Mouse (Mus musculus) left cerebral cortex, postnatal 14 days (tissue): Measurements from ENCODE around the gene Luc7l. TPM values are rescaled to one million over a fixed set of nuclear protein-coding genes. Genes with fewer than 3 reads are reported as not detected.
A peak's percentile ranks its signal among the peaks of the same experiment; 100 is the strongest.

Source experiments
- DNase-seq, 2 experiments: peaks; one replicate each; pipeline ENCODE4 v3.0.0; 2021 to 2022; ENCODE audit warnings: low spot score in 2 of 2, mixed read lengths in 1 of 2
- intact Hi-C: fragments of 180-260 bp; cut with DNase I; formaldehyde crosslinking; loops from one replicate; pipeline ENCODE4 v1.15.1; 2025
- long read RNA-seq, 2 experiments: library from polyadenylated mRNA; stranded (forward); transcript quantifications; one replicate each; pipeline ENCODE4 v2.0.0; 2021
- total RNA-seq, 2 experiments: library from RNA; stranded (reverse); gene quantifications; 2 replicates each; pipeline ENCODE4 v1.2.3; 2021

Gene Luc7l
- total RNA-seq, result 10 to 100 TPM; 80.2 to 81.5 TPM
- long read RNA-seq, experiment 1, full-length matches to known transcripts, result 19 of 39 reads
- long read RNA-seq, experiment 1, partial matches to known transcripts, result 14 of 39 reads
- long read RNA-seq, experiment 1, other reads (novel, unspliced or antisense), result 6 of 39 reads
- long read RNA-seq, experiment 2, full-length matches to known transcripts, result 30 of 56 reads
- long read RNA-seq, experiment 2, partial matches to known transcripts, result 18 of 56 reads
- long read RNA-seq, experiment 2, other reads (novel, unspliced or antisense), result 8 of 56 reads

DNA sequence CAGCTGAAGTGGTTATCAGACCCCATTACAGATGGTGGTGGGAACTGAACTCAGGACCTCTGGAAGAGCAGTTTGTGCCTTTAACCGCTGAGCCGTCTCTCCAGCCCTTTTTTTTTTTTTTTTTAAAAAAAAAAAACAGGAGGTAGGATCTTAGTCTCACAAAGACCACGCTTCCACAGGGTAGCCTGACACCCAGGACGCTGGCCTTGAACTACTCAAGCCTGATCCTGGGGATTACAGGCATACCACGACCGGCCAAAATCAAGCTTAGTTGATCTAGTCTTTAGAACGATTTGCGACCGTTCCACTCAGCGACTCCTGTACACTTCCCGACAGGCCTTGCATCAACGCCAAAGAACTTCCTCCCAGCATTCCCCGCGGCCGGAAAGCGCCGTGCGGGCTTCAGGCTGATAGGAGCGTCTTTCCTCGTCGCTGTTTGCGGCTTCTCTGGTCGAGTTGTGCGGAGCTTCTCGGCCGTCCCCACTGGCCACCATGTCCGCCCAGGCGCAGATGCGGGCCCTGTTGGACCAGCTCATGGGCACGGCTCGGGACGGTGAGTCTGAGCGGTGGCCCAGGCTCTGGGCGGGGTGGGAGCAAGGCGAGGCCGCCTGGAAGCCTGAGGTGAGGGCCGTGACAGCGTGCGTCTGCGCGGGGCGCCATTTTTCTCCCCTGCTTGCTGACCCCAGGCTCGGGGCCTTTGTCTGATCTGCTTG is at the start of gene Luc7l:
Gene Luc7l, plus strand, starts transcription at position 358 of the 713 bp plus-strand sequence.
- peak; percentile 94 to 97 for DNase-seq
- intact Hi-C loops, result no loop called here

DNA sequence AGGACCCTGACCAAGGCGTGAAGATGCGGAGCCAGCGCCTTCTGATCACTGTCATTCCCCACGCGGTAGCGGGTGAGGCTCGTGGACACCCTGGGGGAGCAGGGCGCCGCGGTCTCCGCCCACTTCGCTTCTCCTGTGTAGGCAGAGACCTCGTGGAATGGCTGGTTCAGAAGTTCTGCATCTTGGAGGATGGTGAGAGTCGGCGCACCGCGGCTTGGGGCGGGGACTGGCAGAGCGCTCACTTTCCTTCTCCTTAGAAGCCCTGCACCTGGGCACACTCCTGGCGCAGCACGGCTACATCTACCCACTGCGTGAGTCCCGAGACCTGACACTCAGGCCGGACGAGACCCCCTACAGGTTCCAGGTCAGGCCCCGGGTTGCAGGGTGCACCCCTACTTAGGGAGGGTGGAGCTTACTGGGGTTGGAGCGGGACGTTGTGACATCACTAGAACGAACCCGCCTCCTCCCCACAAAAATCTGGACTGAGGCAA is 49.3 kb upstream of the Luc7l start:
- intact Hi-C loops, result no loop called here

DNA sequence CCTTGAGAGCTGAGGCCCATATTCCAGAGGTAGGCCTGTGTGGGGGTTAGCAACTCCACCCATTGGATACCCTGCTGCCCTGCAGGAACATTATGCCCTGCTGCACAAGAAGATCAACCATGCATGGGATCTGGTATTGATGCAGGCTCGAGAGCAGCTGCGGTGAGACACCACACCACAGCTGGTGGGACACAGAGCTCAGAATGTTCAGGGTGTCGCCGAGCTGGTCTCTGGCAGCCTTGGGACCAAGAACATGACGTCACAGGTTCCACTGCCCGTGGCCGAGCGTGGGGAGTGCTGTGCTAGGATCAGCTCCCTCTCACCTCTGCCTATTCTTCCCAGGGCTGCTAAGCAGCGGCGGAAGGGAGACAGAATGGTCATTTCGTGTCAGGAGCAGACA is 47.9 kb upstream of the Luc7l start:
- DNase-seq, result no peak
- intact Hi-C loops, result no loop called here

More for the DNA sequence above, 49.3 kb upstream of the Luc7l start:
- DNase-seq, result peak; percentile 63 to 81

GRCm38 (mm10) chr17:26206392-26206791 is 46.3 kb upstream of the Luc7l start:
- intact Hi-C loops, result no loop called here
- DNase-seq, result no peak

DNA sequence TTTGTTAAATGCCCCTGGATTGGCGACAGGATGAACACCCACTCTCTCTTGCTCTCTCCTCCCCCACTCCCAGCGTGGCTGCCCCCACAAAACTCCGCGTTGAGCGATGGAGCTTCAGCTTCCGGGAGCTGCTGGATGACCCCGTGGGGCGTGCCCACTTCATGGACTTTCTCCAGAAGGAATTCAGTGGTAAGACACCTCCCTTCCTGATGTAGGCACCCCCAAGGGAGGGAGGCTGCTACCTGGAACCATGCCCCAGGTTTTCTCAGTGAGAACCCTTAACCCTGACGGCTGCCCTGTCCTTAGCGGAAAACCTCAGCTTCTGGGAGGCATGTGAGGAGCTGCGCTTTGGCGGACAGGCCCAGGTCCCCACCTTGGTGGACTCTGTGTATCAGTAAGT is 45.0 kb upstream of the Luc7l start, which contains the start of gene Arhgdig:
Gene Arhgdig, minus strand, starts transcription at position 101 of the 400 bp plus-strand sequence.
- no peak for DNase-seq
- intact Hi-C loops, result no loop called here

DNA sequence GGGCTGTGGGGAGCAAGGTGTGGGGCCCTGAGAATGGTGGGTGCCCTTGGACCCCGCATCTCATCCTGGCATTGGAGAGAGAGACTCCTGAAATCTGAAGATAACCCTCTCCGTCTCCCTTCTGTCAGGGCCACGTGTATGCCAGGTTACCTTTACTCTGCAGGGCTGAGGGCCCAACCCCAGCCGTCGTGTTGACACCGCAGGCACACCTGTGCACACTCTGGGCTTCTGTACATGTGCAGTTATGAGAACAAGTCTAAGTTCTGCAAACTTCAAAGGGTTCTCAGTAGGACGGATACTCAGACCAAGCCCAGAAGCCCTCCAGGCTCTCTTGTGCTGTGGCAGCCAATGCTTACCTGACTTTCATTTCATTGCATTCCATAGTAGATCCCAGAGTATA is 40.5 kb upstream of the Luc7l start:
- intact Hi-C loops, result no loop called here
- DNase-seq, result no peak

DNA sequence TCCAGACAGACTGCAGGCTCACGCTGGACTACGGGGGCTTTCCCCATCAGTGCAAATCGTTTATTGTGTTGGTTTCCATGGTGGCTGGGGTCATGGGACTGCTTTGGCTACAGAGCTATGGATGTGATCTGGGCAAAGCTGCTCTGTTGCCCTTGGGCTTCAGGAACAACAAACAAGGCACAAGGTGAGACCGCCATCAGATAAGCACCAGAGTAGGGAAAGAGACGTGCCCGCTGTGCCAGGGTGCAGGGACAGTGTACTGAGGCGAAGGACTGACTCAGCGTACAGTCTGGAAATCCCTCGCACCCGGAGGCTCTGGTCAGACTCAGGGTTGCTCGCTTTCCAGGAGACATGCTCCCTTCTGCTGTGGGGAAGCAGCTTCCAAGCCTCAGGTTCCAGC is 40.0 kb upstream of the Luc7l start:
- no peak for DNase-seq
- intact Hi-C loops, result no loop called here

DNA sequence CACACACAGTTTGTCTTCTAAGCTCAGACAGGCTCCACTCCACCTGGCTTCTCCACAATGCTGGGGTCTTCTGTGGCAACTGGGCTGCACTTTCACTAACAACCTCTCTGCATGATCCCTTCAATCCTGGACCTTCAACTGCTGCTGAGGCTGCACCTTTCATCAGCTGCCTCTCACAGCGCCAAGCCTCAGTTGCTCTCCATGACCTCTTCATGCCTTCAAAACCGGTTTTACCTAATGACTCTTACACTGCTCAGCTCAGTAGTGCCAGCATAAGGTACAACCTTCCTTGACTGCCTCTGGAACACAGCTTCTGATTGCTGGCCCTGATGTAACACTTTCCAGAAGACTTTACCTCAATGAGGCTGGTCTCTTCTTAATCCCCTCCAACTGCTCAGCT is 31.2 kb upstream of the Luc7l start:
- intact Hi-C loops, result no loop called here
- no peak for DNase-seq

GRCm38 (mm10) chr17:26225150-26225549 is 27.5 kb upstream of the Luc7l start:
- no peak for DNase-seq
- intact Hi-C loops, result no loop called here

- intact Hi-C loops, result no loop called here
- no peak for DNase-seq
Measured at GRCm38 (mm10) chr17:26229776-26230175, 22.9 kb upstream of the Luc7l start.

DNA sequence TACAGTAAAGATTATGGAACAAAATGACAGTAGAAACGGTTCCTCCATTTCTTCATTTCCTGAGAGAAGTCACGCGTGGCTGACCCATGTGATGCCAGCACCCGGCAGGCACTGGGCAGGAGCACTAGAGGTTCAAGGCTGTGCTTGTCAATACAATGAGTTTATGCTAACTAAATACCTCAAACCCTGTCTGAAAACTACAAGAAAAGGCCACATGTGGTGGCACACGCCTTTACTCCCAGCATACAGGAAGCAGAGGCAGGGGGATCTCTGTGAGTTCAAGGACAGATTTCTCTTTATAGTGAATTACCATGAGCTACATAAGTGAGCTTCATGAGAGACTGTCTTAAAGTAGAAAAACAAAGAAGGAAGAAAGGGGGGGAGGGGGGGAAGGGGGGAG is 21.5 kb upstream of the Luc7l start:
- no peak for DNase-seq
- intact Hi-C loops, result no loop called here

DNA sequence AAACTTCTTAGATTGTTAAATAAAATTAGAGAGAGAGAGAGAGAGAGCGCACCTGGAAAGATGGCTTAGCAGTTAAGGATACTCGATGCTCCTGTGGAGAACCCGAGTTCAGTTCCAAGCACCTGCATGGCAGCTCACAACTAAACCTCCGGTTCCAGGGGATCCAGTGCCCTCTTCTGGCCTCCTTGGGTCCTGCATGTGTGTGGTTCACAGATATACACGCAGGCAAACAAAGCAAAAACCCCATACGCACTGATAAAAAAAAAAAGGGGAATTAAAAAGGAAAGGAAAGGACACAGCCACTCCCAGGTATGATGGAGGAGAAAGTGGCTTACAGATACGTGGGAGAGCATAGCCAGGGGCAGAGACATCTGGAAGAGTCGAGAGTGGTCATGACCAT is 19.8 kb upstream of the Luc7l start:
- DNase-seq, result no peak
- intact Hi-C loops, result no loop called here

GRCm38 (mm10) chr17:26234386-26234785 is 18.3 kb upstream of the Luc7l start:
- intact Hi-C loops, result no loop called here
- no peak for DNase-seq

DNA sequence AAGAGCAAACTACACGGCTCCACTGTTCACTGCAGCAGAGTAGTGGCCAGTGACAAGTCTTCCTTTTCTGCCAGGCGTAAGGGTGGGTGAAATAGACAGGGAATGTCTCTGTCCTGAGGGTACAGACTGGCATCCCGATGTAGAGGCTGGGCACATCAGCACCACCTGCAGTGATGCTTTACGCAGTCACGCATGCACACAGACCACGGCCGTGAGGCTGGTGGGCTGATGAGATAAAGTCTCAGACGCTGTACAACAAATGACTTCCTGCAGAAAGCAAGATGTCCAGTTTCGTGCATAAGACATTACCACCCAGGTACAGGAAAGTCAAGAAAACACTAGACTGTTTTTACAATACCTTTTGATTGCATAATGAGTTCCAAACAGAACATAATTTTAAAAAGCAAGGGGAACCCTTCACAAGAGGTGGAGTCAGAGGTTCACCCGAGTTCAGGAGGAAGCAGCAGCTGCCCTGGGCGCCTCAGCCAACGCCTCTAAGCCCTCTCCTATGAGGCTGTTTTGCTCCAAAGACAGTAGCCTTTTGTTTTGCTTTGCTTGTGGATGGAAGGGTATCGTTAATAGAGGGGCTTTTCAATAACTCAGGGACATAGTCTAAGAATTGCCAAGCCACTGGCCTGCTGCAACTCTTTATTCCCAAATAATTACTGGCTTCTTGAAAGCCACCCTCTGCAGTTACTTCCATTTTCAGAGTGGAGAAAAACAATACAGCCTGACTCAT is 17.4 kb upstream of the Luc7l start:
- intact Hi-C loops, result no loop called here
- no peak for DNase-seq

- intact Hi-C loops, result no loop called here
- DNase-seq, result no peak
Measured at GRCm38 (mm10) chr17:26237667-26238066, 15.0 kb upstream of the Luc7l start.

GRCm38 (mm10) chr17:26239551-26239950 is 13.1 kb upstream of the Luc7l start:
- intact Hi-C loops, result no loop called here
- no peak for DNase-seq

DNA sequence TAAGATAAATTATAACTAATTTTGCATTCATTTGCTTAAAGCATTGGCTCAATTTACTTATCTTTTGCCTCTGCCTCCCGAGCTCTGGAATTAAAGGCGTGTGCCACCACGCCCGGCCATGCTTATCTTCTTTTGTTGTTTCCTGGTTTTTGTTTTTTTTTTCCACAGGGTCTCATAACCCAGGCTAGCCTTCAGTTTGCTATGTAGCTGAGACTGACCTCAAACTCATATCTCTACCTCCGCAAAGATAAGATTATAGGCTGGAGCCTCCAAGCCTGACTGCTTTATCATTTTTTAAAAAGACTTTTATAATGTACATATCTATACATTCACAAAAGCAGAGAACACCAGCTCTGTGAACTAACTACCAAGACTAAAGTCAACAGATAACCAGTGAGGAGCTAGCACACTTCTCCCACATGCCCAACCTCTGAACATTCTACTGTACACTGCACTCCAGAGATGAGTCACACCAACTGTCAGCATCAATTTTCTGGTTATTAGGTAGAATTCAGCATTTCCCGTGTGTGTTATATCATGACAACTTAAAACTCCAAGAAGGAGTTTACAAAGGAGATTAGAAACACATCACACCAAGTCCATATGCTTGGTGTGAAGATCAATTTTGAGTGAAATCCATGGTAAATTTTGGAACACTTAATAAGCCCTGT is 12.4 kb upstream of the Luc7l start:
- intact Hi-C loops, result loop anchor here (5.0 kb wide), 1 partner anchor 103 kb away; the partner anchor contains the start of gene Axin1

DNA sequence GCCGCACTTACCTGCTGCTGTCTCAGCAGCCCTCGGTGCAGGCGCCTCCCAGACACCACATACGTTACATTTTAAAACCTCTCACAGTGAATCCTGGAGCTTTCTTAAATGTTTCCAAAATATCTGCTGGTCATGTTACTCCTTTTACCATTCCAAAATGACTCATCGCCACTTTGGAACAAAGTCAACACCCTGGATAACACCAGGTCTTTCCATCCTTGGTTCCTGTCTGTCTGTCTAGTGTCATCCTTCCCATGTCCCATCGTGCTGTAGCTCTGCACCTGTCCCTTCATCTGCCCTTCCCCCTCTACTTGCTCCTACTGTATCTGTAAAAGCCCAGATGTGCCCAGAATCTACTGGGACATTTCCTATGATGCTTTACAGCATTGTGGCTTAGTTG is 11.7 kb upstream of the Luc7l start:
- no peak for DNase-seq
- intact Hi-C loops, result loop anchor here (5.0 kb wide), 1 partner anchor 104 kb away; the partner anchor contains the start of gene Axin1

More for the DNA sequence above, 12.4 kb upstream of the Luc7l start:
- no peak for DNase-seq

DNA sequence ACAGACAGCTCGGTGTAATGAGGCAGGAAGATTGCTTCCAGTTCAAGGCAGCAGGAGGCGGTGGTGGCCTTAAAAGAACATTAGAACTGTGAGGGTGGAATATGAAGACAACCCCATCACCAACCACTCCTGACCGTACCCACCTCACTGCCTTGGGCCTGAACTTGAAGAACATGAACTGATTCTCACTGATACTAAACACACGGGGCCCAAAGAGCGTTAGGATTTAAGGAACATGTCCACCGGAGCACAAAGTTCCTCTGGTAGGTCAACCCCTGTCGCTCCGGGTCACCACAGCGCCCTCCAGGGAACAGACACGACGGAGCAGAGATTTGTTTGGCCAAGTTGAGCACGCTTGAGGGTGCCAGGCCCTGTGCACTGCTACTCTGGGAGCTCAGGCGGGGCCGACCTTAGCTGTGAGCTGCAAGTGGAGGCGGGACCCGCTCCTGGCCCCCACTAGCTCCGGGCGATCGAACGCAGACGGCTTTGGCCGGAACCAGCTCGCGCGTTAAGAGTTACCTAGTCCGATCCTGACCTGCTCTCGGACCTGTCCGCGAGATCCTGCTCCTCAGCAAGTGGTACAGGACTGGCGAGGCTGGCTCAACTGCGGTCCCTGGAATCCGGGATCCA is 9.1 kb upstream of the Luc7l start:
- DNase-seq, result peak; percentile 55 to 56
- intact Hi-C loops, result loop anchor here (5.0 kb wide), 1 partner anchor 106 kb away; the partner anchor contains the start of gene Axin1
